Mouse (Mus musculus): ENCODE results near the gene Tlx1. TPM values are rescaled to one million over a fixed set of nuclear protein-coding genes. Genes with fewer than 3 reads are reported as not detected.
A peak's percentile ranks its signal among the peaks of the same experiment; 100 is the strongest.

The Tlx1 gene
- polyA plus RNA-seq, 1 experiment from 2014 or later: 1.0 TPM

DNA sequence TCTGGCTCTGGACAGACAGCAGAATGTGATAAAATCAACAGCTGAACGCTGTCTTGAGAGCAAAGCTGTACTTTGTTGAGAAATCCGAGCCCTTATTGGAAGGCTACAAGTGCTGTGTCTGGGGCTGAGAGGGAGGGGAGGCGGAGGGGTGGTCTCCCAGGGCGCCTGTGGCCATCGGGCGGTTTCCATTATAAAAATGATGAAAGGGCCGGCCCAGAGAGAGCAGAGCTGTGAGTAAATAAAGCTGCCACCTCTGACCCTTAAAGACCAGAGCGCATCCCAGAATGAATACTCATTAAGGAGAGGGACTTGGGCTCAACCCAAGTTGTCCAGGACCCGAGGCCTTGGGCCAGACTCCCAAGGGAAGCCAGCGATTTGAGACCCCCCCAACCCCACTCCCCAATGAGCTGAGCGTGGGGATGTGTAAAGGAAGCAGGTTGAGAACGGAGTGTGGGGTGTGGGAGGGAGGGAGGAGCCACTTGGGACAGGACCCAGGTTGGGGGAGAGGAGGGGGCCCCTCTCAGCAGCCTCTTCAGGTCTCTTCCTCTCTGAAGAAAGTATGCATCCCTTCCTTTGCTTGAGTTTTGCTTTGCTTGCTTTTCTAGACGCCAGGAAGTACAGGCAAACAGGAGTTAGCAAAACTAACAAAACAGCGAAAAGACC is 18.4 kb upstream of the Tlx1 start:
- no peak overlapping the region for H3K4me2 ChIP-seq

DNA sequence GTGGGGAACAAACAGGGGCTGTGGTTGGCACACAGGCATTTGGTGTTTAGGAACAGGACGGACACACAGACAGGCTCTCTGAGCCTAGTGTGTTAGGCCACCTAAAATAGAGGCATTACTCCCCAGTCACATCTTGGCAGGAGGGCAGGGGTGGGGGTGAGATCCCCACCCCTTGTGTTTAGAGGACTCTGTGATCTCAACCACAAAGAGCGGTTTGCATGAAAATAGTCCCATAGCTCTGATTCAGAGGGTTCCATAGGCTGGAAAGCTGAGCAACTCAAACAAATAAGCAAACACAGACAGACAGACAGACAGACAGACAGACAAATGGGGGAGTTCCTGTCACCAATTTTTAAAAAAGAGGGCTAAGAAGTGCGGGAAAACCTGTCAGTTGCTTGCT is 7.9 kb upstream of the Tlx1 start:
- WGBS (ENCODE audit: insufficient replicate concordance): 18% methylated on average over 3 of the region's 3 CpGs
- no peak for ATAC-seq (replicated peaks; ENCODE audit: insufficient number of reproducible peaks, low FRiP score, low TSS enrichment)
- no peaks in the 10 kb centered on the region for H3K36me3 ChIP-seq (ENCODE audit: control insufficient read depth, insufficient read depth, low read length)
- H3K9ac ChIP-seq (ENCODE audit: low read depth, low read length): no peak overlapping the region
- H3K27me3 ChIP-seq (ENCODE audit: control insufficient read depth, insufficient read depth, low read length): peaks cover 86% of the 10 kb centered on the region
- H3K4me1 ChIP-seq (ENCODE audit: control insufficient read depth, insufficient read depth, low read length): no peaks in the 10 kb centered on the region
- no peaks in the 10 kb centered on the region for H3K9me3 ChIP-seq (replicated peaks; ENCODE audit: control insufficient read depth, low read length)
- no peak overlapping the region for H3K4me3 ChIP-seq (ENCODE audit: low read depth, low read length)
- no peak overlapping the region for H3K27ac ChIP-seq (ENCODE audit: low read depth, low read length)
- H3K4me2 ChIP-seq: no peak overlapping the region

More for the DNA sequence above, 18.4 kb upstream of the Tlx1 start:
- Histone ChIP-seq H3K4me1 (ENCODE audit: control insufficient read depth, insufficient read depth, low read length) (no peaks in the 10 kb centered on the region), H3K9me3 (replicated peaks; ENCODE audit: control insufficient read depth, low read length) (no peaks in the 10 kb centered on the region), H3K4me3 (ENCODE audit: low read depth, low read length) (no peak overlapping the region), H3K27ac (ENCODE audit: low read depth, low read length) (no peak overlapping the region), H3K27me3 (ENCODE audit: control insufficient read depth, insufficient read depth, low read length) (peaks cover 26% of the 10 kb centered on the region), H3K9ac (ENCODE audit: low read depth, low read length) (no peak overlapping the region), H3K36me3 (ENCODE audit: control insufficient read depth, insufficient read depth, low read length) (no peaks in the 10 kb centered on the region)
- WGBS (ENCODE audit: insufficient replicate concordance): 39% methylated on average over 14 of the region's 14 CpGs
- ATAC-seq (replicated peaks; ENCODE audit: insufficient number of reproducible peaks, low FRiP score, low TSS enrichment): no peak

DNA sequence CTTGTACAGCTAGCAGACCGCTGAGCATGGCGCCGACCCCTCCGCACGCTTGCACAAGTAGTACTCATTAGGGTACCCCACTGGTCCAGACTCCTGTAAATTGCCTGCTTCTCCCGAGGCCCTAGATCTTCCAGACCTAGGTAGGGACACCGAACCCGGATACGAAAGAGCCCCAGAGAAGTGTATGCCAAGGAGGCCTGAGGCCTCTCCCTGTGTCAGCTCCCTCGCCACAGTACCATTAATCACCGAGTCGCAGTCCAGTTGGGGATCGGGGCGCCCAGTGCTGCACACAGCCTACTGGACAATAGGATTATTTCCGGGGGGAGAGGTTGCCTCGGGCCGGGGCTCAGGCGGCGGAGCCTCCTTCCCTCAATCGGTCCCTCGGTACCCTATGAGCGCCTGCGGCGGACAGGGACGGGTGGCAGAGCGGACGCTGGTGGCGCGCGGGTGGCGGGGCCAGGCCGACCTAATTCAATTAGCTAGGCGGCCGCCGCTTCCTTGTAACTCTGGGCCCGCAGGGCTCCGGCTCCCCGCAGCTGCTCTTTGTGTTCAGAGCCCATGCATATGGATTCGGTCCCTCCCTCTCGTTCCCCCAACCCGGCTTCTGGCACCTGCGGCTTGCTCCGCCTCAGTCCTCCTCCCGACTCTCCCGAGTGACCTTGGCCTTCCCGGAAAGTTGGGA is 7.1 kb upstream of the Tlx1 start:
- WGBS (ENCODE audit: insufficient replicate concordance): 1% methylated on average over 46 of the region's 46 CpGs
- H3K27ac ChIP-seq (ENCODE audit: low read depth, low read length): no peak overlapping the region
- peaks cover 94% of the 10 kb centered on the region for H3K27me3 ChIP-seq (ENCODE audit: control insufficient read depth, insufficient read depth, low read length)
- no peak overlapping the region for H3K9ac ChIP-seq (ENCODE audit: low read depth, low read length)
- no peaks in the 10 kb centered on the region for H3K9me3 ChIP-seq (replicated peaks; ENCODE audit: control insufficient read depth, low read length)
- no peaks in the 10 kb centered on the region for H3K4me1 ChIP-seq (ENCODE audit: control insufficient read depth, insufficient read depth, low read length)
- no peak for ATAC-seq (replicated peaks; ENCODE audit: insufficient number of reproducible peaks, low FRiP score, low TSS enrichment)
- H3K4me2 ChIP-seq: peak overlapping the region; percentile 54
- no peaks in the 10 kb centered on the region for H3K36me3 ChIP-seq (ENCODE audit: control insufficient read depth, insufficient read depth, low read length)
- H3K4me3 ChIP-seq (ENCODE audit: low read depth, low read length): peak overlapping the region; percentile 26

DNA sequence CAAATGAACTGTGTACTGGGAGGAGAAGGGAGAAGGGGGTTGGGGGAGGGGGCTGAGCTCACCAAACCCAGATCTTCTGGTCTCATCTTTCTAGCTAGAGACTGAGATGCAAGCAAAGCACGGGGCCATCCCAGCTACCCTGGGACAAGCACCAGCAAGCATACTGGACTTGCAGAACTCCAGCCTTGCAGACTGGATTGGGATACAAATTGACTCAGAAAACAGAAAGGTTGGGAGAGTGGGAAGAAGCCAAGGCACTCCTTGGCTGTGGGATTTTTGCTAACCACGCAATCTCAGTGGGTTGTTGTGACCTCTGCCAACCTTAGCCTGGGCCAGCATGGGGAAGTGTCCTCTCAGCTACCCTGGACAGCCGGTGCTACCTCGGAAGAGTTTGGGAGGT is 3.4 kb upstream of the Tlx1 start:
- 2% methylated on average over 4 of the region's 4 CpGs for WGBS (ENCODE audit: insufficient replicate concordance)
- H3K36me3 ChIP-seq (ENCODE audit: control insufficient read depth, insufficient read depth, low read length): no peaks in the 10 kb centered on the region
- H3K27me3 ChIP-seq (ENCODE audit: control insufficient read depth, insufficient read depth, low read length): peaks cover 97% of the 10 kb centered on the region
- ATAC-seq (replicated peaks; ENCODE audit: insufficient number of reproducible peaks, low FRiP score, low TSS enrichment): no peak
- H3K27ac ChIP-seq (ENCODE audit: low read depth, low read length): no peak overlapping the region
- H3K4me1 ChIP-seq (ENCODE audit: control insufficient read depth, insufficient read depth, low read length): 0 out of 2 replicates have a peak, but pooled peaks cover 6% of the 10 kb centered on the region
- no peaks in the 10 kb centered on the region for H3K9me3 ChIP-seq (replicated peaks; ENCODE audit: control insufficient read depth, low read length)
- no peak overlapping the region for H3K4me3 ChIP-seq (ENCODE audit: low read depth, low read length)
- H3K4me2 ChIP-seq: no peak overlapping the region
- H3K9ac ChIP-seq (ENCODE audit: low read depth, low read length): no peak overlapping the region

DNA sequence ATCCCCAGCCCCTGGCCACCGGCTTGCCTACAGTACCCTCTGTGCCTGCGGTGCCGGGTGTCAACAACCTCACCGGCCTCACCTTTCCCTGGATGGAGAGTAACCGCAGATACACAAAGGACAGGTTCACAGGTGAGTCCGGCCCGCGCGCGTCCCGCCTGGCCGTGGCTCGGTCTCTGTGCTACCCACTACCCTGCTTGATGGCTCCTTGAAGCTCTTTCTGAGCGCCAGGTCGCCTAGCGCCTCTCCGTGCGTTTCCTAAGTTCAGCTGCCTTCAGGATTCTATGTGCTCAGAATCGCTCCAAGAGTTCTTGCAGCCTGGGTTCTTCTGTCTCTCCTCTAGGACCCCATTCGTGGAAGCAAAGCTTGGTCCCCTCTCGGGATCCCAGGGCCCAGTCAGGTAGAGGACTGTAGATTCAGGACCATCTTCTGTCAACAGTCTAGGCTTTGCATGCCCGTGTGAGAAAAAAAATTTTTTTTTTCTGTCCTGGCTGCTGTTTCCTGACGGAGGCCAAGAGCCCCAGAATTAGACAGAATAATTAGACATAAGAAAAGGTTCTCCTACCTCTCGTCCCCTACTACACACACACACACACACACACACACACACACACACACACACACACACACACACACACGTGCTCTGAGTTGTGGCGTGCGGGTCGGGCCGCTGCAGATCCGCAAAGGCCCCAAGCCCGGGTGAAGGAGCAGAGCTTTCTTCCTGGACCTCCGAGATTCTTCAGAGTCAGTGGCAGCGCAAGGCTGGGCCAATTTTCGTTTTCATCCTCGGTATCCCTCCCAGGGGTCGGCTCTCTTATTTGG is 1.1 kb downstream of the Tlx1 start:
- no peaks in the 10 kb centered on the region for H3K9me3 ChIP-seq (replicated peaks; ENCODE audit: control insufficient read depth, low read length)
- WGBS (ENCODE audit: insufficient replicate concordance): 3% methylated on average over 36 of the region's 36 CpGs
- H3K27ac ChIP-seq (ENCODE audit: low read depth, low read length): no peak overlapping the region

DNA sequence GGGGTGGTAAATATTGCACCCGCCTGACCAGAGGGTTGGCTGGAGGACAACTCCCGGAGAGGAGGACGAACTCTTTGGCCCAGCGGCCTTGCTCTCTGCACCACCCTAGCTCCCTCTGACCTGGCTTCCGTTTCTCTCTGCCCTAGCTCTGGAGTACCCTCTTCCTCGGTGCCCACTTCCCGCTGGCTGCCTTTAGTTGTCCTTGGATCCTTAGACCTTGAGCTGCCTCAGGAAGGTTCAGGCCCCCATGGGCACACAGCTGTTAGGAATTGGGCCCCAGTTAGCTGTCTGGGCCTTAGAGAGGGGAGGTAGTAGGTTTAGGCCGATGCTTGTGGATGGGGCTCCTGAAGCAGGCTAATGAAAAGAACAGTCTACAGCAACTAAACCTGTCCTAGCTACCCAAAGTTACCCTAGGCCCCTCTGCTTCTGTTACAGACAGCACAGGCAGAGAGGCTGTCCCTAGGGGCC is 1.7 kb downstream of the Tlx1 start:
- Histone ChIP-seq H3K27me3 (ENCODE audit: control insufficient read depth, insufficient read depth, low read length) (peaks cover 96% of the 10 kb centered on the region), H3K36me3 (ENCODE audit: control insufficient read depth, insufficient read depth, low read length) (no peaks in the 10 kb centered on the region), H3K4me3 (ENCODE audit: low read depth, low read length) (no peak overlapping the region), H3K4me1 (ENCODE audit: control insufficient read depth, insufficient read depth, low read length) (0 out of 2 replicates have a peak, but pooled peaks cover 9% of the 10 kb centered on the region), H3K9ac (ENCODE audit: low read depth, low read length) (no peak overlapping the region), H3K4me2 (no peak overlapping the region), H3K27ac (ENCODE audit: low read depth, low read length) (no peak overlapping the region), H3K9me3 (replicated peaks; ENCODE audit: control insufficient read depth, low read length) (no peaks in the 10 kb centered on the region)
- 14% methylated on average over 8 of the region's 8 CpGs for WGBS (ENCODE audit: insufficient replicate concordance)
- ATAC-seq (replicated peaks; ENCODE audit: insufficient number of reproducible peaks, low FRiP score, low TSS enrichment): no peak

More for the DNA sequence above, 1.1 kb downstream of the Tlx1 start:
- Histone ChIP-seq H3K4me2 (peak overlapping the region; percentile 57), H3K9ac (ENCODE audit: low read depth, low read length) (no peak overlapping the region), H3K4me1 (ENCODE audit: control insufficient read depth, insufficient read depth, low read length) (0 out of 2 replicates have a peak, but pooled peaks cover 9% of the 10 kb centered on the region), H3K27me3 (ENCODE audit: control insufficient read depth, insufficient read depth, low read length) (peaks cover 96% of the 10 kb centered on the region), H3K36me3 (ENCODE audit: control insufficient read depth, insufficient read depth, low read length) (no peaks in the 10 kb centered on the region), H3K4me3 (ENCODE audit: low read depth, low read length) (peak overlapping the region; percentile 43)
- ATAC-seq (replicated peaks; ENCODE audit: insufficient number of reproducible peaks, low FRiP score, low TSS enrichment): no peak

DNA sequence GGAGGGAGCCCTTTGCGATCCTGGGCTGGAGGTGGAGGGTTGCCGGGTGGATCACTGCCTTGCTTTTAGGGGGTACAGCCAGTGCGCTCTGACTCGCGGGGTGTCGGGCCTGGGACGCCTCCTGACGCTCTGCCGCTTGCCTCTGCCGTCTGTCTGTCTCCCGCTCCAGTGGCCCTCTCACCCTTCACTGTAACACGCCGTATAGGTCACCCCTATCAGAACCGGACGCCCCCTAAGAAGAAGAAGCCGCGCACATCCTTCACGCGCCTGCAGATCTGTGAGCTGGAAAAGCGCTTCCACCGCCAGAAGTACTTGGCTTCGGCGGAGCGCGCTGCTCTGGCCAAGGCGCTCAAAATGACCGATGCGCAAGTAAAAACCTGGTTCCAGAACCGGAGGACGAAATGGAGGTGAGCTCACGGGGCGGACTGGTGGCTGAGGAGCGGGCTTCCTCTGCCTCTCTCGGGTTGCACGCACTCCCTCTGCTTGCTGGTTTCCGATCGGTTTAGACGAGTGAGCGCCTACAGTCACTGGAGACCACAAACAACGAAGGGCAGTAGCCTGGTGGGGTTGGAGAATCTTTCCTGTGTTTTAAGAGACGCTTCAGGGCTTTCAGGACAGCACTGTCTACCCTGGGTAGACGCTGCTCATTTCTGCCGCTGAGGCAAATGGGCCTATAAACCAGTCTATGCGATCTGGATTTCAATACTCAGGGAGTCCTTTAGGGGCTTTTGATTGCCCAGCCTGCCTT is 3.0 kb downstream of the Tlx1 start:
- Histone ChIP-seq H3K27ac (ENCODE audit: low read depth, low read length) (no peak overlapping the region), H3K4me2 (peak overlapping the region; percentile 42), H3K4me1 (ENCODE audit: control insufficient read depth, insufficient read depth, low read length) (0 out of 2 replicates have a peak, but pooled peaks cover 9% of the 10 kb centered on the region), H3K9ac (ENCODE audit: low read depth, low read length) (no peak overlapping the region), H3K27me3 (ENCODE audit: control insufficient read depth, insufficient read depth, low read length) (peaks cover 96% of the 10 kb centered on the region), H3K36me3 (ENCODE audit: control insufficient read depth, insufficient read depth, low read length) (no peaks in the 10 kb centered on the region), H3K4me3 (ENCODE audit: low read depth, low read length) (peak overlapping the region; percentile 15; the same call in 1 of the 2 replicates), H3K9me3 (replicated peaks; ENCODE audit: control insufficient read depth, low read length) (no peaks in the 10 kb centered on the region)
- WGBS (ENCODE audit: insufficient replicate concordance): under 1% methylated on average over 44 of the region's 44 CpGs
- no peak for ATAC-seq (replicated peaks; ENCODE audit: insufficient number of reproducible peaks, low FRiP score, low TSS enrichment)

DNA sequence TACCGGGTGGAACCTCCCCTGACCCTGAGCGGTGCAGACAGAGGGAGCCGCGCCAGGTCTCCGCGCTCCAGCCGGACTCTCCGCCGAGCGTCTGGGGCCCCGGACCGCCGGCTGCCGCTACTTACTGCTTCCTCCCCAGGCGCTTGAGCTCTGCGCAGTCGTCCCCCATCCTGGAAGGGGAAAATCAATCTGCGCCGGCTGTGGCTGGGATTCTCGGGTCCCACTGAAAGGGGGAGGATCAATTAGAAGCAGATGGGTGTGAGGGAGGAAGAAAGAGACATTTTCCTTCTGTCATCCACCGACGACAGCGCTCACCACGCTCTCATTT is 3.5 kb downstream of the Tlx1 start:
- ATAC-seq (replicated peaks; ENCODE audit: insufficient number of reproducible peaks, low FRiP score, low TSS enrichment): no peak
- no peak overlapping the region for H3K9ac ChIP-seq (ENCODE audit: low read depth, low read length)
- under 1% methylated on average over 22 of the region's 24 CpGs for WGBS (ENCODE audit: insufficient replicate concordance)
- H3K36me3 ChIP-seq (ENCODE audit: control insufficient read depth, insufficient read depth, low read length): no peaks in the 10 kb centered on the region
- no peaks in the 10 kb centered on the region for H3K9me3 ChIP-seq (replicated peaks; ENCODE audit: control insufficient read depth, low read length)
- peaks cover 96% of the 10 kb centered on the region for H3K27me3 ChIP-seq (ENCODE audit: control insufficient read depth, insufficient read depth, low read length)
- 0 out of 2 replicates have a peak, but pooled peaks cover 9% of the 10 kb centered on the region for H3K4me1 ChIP-seq (ENCODE audit: control insufficient read depth, insufficient read depth, low read length)
- peak overlapping the region; percentile 42 for H3K4me2 ChIP-seq
- H3K27ac ChIP-seq (ENCODE audit: low read depth, low read length): no peak overlapping the region
- peak overlapping the region; percentile 15; the same call in 1 of the 2 replicates for H3K4me3 ChIP-seq (ENCODE audit: low read depth, low read length)

Measured in heart, embryonic 11.5 days (tissue).